Mouse (Mus musculus): ENCODE measurements around the gene 3110001I22Rik. TPM values are rescaled to one million over a fixed set of nuclear protein-coding genes. Genes with fewer than 3 reads are reported as not detected.
A peak's percentile ranks its signal among the peaks of the same experiment; 100 is the strongest.
"Not testable (repeated sequence)": the region's sequence is repeated elsewhere in the genome, so short reads cannot be mapped to it uniquely, and the experiment has no call there.

The 3110001I22Rik gene
- 8.5 TPM in 2 replicates for polyA plus RNA-seq (2015; fragmentation: Nextera tagmentation; extraction: Ambion mirVana)

DNA sequence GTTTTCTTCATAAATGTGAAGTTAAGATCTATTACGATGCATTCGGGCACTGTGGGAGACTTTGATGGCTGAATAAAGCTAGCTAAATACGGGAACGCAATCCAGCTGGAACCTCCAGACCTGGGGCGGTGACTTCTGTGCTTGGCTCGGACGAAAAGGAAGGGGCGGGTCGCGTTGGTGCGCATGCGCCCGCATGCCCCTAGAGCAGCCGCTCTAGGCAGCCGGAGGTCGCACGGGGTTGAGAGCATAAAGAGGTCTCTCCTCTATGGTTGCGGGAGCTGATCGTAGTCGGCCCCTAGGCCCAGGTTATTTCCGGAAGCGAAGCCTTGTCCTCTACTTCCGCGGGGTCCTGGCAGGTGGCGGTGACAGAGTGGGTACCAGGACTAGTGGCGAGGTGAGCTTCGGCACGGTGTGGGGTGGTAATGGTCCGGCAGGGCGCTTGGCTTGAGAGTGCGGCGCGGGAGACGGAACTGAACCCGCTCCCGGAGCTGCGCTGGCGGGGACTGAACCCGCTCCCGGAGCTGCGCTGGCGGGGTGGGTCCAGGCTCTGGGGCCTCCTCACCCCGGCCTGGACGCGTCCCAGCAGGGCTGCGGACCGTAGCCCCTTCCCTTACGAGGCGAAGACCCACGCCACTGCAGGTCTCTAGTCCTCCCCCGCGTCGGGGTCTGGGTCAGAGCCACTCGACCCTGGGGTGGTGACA lies at the start of gene 3110001I22Rik, which contains the start of gene Bfar:
3110001I22Rik (plus strand) TSS at position 245 of the 701 bp plus-strand sequence.
Bfar (plus strand) TSS at position 174 of the 701 bp plus-strand sequence.
- DNase-seq (ENCODE audit: low spot score), result peak; percentile 97

DNA sequence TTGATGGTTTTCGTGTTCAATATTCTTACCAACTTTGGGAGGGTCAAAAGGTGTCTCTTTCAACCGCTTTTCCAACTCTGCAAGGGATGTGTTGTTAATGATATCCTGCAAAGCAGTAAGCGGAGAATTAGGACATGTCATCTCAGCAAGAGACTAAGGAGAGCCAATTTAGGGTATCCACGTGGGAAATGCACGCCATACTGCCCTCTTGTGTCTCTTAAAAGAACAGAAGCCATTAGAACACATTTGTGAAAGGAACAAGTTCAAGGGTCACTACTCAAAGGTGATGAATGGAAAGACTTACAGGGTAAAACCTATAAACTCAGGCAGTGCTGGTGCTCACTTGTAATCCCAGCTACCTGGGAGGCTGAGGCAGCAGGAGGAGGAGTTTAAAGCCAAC lies 43.4 kb upstream of the 3110001I22Rik start:
- no peak for DNase-seq (ENCODE audit: low spot score)

DNA sequence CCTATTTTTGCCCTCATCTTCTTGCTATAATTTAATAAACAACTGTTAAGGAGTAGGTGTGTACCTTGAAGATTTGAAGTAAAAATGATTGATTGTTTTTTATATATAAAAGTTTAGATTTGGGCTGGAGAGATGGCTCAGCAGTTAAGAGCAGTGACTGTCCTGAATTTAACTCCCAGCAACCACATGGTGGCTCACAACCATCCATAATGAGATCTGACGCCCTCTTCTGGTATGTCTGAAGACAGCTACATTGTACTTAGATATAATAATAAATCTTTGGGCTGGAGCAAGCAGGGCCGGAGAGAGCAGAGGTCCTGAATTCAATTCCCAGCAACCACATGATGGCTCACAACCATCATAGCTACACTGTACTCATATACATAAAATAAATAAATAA lies 33.5 kb upstream of the 3110001I22Rik start:
- DNase-seq (ENCODE audit: low spot score), result not testable (repeated sequence)

DNA sequence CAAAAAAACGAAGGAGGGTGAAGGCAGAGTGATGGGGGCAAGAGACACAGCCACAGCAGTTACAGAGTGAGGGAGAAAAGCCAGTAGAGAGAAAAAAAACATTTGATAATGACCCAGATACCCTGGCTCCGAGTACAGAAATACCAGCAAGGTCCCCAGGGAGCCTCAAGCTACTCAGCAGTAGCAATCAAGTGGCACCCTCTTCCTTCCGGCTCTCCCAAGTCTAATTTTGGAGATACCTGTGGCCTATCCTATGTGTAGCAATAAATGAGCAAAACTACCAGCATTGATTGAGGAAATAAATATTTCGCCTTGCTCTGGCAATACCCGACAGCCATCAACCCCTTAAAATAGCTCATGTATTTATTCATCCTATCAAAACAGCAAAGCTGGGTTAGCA lies 32.2 kb upstream of the 3110001I22Rik start:
- DNase-seq (ENCODE audit: low spot score), result no peak

DNA sequence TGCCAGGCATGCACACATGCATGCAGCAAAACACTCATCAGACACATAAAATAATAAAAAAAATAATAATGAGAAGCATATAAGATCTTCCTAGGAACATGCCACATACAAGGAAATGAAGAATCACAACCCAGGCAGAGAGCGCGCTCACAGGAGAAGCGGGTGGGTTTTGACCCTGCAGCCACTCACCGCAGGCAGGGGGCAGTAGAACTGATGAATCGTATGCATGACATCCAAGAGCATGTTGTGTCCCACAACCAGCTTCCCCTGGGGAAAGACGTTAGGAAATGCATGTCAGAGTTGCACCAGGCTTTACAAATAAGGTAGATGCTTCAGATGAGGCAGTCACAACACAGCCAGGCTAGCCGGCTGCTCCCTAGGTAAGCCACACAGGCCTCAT lies 31.7 kb upstream of the 3110001I22Rik start:
- DNase-seq (ENCODE audit: low spot score), result peak; percentile 12

DNA sequence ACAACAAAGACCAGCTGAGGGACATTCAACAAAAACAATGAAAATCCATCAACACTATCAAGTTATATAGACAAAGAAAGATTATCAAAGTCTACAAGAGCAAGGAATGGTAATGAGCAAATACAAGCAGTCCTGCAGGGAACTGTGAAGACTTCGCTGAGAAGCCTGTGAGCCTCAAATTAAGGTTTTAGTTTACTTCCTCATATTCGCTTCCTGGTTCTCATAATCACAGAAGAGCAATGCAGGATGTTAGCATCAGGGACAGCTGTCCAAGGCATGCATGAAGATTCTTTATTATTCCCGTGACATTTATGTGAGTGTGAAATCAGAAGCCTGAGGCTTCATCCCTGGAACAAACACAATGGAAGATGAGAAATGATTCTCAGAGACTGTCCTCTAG lies 27.3 kb upstream of the 3110001I22Rik start:
- DNase-seq (ENCODE audit: low spot score), result no peak

DNA sequence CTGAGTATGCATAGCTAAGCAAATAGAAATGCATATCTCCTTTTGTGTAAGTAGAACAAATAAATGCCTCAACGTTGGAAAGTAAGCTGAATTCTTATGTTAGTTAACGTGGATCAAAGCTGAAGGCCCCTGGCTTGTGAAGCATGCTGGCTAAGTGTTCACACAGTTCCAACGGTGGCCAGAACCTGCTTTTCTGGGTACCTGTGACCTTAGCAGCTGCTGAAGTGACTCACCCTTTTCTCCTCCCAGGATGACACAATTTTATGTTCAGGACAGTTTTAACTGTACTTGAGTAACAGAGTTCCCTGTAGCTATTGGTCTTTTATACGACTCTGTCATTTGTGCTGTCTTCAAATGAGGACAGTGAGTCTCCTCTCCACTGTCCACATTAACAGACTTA lies 25.8 kb upstream of the 3110001I22Rik start:
- DNase-seq (ENCODE audit: low spot score), result no peak

DNA sequence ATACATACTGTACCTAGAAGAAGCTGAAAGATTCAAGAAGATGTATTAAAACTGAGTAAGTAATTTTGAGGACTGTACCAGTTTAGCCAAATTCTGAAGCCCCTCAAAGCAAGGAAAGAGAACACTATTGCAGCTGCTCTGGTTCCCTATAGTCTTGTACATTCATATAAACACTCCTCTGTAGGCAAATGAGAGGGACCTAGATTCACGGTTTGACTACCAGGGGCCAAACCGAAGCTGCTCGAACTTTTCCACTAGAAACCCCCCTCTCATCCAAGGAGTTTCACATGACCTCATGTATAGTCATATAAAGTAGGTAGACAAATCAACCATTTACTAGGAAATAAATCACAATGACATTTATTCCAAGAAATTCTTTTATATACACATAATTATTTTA lies 12.8 kb upstream of the 3110001I22Rik start:
- no peak for DNase-seq (ENCODE audit: low spot score)

DNA sequence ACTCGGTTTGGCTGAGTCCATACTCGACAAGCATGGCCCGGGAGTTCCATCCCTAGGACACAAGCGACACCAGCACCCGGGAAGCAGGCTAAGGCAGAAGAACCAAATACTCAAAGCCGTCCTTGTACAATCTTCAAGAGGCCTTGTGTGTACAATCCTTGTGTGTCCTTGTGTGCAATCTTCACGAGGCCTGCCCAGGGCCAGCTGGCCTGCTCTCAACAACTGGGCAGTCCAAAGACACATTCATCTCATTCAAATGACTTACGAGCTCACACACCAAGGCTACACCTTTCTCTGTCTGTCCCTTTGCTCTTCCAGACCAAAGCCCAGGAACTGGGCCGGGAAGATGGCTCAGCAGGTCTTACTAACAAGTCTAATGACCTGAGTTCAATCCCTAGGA lies 11.0 kb upstream of the 3110001I22Rik start:
- DNase-seq (ENCODE audit: low spot score), result no peak

DNA sequence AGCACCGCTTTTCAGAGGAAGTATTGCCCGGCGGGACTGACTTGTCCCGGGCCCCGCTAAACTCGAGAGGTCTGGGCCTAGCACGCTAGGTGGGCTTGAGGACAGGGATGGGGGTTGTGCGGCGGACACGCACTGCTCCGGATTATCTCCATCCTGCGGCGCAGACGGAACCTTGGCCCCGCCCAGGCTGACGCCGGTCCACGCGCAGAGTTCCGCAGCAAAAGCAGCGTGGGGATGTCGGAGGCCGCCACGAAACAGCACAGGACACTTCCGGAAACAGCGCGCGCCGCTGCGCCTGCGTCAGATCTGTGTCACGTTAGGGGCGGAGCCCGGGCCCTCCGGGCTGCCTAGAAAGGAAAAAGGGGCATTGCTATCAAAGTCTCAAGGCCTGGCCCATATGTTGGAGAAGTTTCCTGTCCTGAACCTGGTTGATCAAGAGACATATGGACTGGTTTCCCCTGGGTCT lies 3.8 kb upstream of the 3110001I22Rik start, which contains the start of gene Parn:
Parn (minus strand) TSS at position 293 of the 466 bp plus-strand sequence.
- peak; percentile 95 for DNase-seq (ENCODE audit: low spot score)

DNA sequence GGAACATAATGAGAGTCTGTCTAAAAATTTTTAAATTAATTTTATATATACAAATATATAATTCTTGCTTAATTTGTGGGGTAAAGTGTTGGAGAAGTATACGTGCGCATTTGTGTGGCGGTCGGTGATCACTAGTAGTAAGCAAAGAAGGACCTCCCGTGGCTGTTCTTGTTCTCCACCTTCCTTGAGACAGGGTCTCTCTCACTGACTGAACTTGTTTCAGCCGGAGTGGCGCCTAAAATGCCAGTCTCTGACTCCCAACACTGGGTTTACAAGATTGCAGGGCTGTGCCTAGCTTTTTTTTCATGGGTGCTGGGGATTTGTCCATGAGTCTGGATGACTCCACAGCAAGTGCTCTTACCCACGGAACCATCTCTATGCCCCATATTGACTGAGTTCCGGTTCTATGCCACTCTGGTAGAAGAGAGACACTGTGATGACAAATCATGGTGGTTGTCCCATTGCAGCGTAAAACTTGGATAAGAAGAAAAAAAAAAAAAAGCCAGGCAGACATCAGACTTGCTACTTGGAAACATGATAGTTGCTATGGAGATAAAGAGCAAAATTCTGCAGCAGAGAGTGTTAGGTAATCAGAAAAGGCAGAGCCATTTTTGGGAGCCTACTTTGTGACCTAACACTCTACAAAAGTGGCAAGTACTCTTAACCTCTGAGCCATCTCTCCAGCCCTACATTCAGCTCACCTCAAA lies 3.2 kb upstream of the 3110001I22Rik start:
- no peak for DNase-seq (ENCODE audit: low spot score)

DNA sequence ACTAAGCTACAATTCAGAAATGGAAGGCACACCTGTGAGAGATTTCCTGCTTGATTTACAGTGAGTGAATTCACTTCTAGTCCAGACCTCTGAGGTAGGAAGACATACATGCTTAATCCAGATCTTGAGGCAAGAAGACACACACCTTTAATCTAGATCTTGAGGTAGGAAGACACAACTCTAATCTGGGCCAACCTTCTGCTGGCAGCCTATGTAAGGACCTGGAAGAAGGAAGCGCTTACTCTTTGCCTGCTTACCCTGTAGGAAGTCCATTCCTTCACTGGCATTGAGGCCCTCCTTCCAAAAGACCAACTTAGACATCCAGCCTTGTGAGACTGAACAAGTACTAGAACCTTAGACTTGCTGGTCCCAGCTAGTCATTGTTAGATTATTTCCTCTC lies 2.4 kb upstream of the 3110001I22Rik start:
- DNase-seq (ENCODE audit: low spot score), result no peak

DNA sequence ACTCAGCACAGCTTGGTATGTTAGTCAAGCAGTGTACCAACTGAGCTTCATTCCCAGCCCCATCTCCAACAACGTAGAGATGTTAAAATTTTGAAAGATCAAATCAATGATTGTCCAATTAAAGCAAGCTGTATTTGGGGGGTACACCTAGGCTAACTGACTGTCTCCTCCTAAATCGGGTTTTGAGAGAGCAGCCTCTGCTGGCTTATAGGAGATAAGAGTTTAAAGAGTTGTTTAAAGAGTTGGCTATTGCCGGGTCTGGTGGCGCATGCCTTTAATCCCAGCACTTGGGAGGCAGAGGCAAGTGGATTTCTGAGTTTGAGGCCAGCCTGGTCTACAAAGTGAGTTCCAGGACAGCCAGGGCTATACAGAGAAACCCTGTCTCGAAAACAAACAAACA lies 833 bp upstream of the 3110001I22Rik start:
- not testable (repeated sequence) for DNase-seq (ENCODE audit: low spot score)

DNA sequence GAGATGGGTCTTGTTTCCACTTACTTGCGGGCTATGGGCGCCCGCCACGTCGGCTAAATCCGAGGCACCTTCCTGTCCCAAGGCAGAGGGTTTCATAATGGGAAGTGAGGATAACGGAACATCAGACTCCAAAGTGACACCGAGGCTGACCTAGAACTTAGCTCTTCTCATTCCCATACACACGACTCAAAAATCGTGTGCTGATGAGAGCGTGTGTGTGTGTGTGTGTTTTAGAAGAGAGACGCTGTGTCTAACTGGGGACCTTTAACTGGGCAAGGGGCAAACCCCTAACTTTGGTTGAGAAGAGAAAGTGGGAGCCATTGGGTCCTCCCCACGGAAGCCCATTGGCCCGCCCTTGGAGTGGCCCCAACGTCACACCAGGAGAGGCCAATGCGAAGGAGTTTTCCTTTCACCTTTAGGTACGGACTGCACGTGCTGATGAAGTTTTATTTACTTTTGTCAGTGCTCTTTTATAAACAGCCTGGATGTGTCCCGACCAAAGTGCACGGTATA lies 713 bp downstream of the 3110001I22Rik start:
- peak; percentile 81 for DNase-seq (ENCODE audit: low spot score)

DNA sequence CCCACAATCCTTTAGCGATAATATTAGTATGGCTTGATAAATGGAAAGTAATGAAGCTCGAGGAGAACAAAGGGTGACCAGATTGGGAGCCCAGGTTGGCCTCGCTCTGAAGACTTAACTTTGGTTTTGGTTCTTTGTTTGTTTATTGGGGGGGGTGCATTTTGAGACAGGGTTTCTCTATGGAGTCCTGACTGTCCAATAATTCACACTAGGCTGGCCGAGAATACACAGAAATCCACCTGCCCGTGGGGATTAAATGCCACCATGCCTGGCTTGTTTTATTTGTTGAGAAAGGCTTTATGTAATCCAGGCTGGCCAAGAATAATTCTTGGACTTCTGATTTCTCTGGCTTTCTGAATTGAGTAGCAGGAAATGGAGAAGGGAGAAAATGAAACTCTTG lies 1.4 kb downstream of the 3110001I22Rik start:
- no peak for DNase-seq (ENCODE audit: low spot score)

DNA sequence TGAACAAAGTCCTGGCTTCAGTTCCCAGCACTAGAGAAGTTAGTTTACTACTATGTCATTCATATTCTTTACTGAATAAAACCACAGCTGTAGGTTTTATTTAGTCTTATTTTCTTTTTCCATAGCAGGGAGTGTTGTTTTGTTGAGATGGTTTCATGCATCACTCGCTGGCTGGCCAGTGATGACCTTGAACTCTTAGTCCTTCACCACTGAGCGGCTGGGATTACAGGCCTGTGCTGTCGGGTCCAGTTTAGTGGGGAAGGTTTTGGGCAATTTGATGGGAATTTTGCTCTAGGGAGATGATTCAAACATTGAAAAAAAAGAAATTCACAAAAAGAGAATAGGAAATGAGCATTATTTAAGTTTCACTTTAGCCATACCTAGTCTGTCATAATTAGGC lies 2.8 kb downstream of the 3110001I22Rik start:
- no peak for DNase-seq (ENCODE audit: low spot score)

DNA sequence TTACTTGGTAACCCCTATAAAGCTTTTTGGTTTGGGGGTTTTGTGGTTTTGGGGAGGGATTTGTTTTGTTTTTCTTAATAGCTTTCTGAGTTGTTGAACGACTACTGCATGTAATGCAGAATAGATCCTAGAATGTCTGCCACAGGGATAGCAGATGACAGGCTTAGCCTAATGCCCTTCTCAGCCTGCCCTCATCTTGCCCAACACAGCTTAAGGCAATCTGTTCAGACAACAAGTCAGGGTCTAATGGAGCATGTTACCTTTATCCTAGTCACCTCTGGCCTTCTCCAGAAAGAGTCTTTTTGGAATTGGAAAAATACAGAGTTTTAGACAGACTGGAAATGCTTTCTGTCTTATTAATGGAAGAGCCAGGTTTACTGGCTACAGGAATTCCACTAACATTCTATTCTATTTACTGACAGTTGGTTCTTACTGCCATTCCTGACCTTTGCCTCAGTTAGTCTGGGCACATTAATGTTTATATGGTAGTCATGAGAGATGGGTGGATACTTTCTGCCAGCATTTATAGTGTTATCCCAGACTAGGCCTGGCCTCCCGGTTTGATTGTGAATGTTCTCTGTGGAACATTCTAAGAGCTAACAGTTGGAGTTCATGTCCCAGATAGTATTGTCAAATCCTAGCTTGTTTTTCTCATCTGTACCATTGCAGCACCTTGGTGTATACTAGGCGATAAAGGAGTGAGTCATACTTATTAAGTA lies 7.0 kb downstream of the 3110001I22Rik start:
- no peak for DNase-seq (ENCODE audit: low spot score)

DNA sequence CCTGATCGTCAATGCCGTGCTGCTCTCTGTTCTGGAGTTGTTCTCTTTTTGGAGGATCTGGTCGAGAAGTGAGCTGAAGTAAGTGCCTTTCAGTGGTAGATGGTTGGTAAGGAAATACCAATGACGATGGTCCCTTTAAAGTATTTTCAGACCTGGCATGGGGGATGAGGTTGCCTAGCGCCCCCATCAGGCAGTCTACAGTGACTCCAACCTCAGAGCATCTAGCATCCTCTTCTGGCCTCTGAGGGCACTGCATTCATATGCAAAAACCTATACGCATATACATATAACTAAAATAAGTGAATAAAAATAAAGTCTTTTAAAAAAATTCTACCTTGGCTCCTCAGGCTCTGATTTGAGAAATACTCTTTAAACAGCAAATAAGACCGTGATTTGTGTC lies 27.3 kb downstream of the 3110001I22Rik start:
- no peak for DNase-seq (ENCODE audit: low spot score)

DNA sequence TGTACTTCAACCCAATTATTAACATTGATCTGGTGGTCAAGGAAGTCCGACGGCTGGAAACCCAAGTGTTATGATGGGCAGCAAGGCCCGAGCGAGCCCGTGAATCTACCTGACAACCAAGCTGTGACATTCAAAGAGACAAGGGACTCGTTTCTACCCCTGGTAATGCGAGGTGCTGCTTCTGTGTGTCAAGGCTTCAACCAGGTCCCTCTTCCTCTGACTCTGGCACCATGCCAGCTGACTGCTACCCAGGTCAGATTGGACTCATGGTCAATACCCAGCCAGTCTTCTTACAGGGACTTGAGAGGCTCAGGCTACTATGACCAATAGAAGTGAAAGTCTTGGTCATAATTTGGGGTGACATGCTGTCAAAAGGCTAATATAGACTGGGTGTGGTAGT lies 30.5 kb downstream of the 3110001I22Rik start:
- DNase-seq (ENCODE audit: low spot score), result no peak

DNA sequence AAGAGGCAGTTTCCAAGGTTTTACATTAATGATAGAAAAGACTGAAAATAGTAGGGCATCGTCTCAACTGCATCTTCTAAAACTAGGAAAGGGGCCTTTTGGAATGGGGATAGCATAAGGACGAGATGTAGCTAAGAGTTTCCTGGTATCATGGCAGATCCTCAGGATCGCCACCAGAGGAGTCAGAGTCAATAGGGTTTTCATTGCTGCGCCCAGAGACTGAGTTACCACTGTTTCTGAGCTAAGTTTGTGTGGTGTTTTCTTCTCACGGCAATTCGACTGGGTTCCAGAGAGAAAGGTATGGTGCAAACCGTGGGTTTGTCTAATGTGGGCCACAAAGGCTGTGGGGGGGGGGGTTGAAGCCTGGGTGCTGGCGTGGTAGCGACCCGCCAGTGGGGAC lies 32.9 kb downstream of the 3110001I22Rik start:
- DNase-seq (ENCODE audit: low spot score), result no peak

DNA sequence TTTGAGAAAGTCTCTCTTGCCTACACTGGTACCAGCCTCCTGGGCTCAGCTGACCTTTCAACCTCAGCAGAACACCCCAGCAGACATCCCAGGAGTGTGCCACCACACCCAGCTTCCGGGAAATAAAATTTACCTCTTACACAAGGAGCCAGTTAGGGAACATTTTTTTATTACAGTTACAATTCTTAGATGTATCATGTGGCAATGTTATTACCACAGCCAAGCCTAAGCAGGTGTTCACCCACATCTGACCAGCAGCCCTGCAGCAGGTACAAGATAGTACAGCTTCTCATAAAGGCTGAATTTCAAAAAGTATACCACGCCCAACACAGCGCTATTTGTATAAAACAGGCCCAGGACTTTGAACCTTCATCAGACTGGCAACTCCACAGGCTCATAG lies 43.2 kb downstream of the 3110001I22Rik start:
- no peak for DNase-seq (ENCODE audit: low spot score)
